Mouse (Mus musculus): ENCODE data around the gene Cmtm8.

The Cmtm8 gene

GRCm38 (mm10) chr9:114844017-114844662 lies at the start of gene Cmtm8:
Cmtm8 (minus strand) TSS chr9:114844156.
- DNase-seq (ENCODE audit: low read depth, low spot score): peak; percentile 66

GRCm38 (mm10) chr9:114892974-114893373 lies 49.0 kb upstream of the Cmtm8 start:
- no peak for DNase-seq (ENCODE audit: low read depth, low spot score)

GRCm38 (mm10) chr9:114890377-114890776 lies 46.4 kb upstream of the Cmtm8 start:
- no peak for DNase-seq (ENCODE audit: low read depth, low spot score)

- no peak for DNase-seq (ENCODE audit: low read depth, low spot score)
Observed at GRCm38 (mm10) chr9:114888856-114889407, 45.0 kb upstream of the Cmtm8 start.

DNA sequence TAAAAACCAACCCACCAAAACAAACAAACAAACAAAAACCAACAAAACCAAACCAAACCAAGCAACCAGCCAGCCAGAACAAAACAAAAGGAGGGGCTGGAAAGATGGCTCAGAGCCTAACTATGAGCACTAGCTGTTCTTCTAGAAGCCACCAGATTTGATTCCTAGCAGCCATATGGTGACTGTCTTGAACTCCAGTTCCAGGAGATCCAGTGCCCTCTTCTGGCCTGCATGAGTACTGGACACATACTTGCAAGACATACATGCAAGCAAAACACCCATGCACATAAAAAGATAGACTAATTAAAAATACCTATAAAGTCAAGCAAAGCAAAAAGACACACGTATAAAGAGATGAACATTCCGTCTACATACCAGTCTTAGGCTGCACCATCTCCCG lies 43.7 kb upstream of the Cmtm8 start:
- DNase-seq (ENCODE audit: low read depth, low spot score): peak; percentile 35

DNA sequence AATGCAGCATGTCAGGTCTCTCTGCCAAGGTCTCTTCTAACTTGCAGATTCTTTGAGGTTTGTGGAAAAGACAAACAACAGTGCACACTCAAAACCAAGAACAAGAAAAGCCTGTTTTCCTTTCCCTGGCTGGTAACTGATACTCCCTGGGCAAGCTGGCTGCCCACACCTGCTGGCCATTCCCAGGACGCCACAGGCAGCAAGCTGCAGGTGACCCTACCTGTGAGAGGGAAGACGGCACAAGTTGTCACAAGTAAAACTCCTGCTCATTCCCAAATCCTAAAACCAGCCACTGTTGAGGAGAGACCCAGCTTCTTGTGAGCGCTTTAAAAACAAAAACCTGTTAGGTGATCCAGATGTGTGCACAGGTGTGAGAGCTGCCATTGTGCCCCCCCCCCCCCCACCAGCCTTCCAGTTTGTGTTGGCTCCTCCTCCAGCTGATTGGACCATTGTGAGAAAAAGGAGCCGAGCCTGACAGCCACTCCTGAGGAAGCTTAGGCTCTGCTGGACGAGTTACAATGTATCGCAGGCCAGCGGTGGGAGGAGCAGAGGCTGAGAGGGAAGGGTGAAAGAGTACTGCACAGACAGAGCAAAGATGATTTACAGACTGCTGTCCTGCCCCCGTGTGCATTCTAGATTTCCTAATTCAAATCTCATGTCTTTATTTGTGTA lies 42.2 kb upstream of the Cmtm8 start:
- DNase-seq (ENCODE audit: low read depth, low spot score): no peak

- DNase-seq (ENCODE audit: low read depth, low spot score): no peak
Observed at GRCm38 (mm10) chr9:114885564-114885963, 41.6 kb upstream of the Cmtm8 start.

DNA sequence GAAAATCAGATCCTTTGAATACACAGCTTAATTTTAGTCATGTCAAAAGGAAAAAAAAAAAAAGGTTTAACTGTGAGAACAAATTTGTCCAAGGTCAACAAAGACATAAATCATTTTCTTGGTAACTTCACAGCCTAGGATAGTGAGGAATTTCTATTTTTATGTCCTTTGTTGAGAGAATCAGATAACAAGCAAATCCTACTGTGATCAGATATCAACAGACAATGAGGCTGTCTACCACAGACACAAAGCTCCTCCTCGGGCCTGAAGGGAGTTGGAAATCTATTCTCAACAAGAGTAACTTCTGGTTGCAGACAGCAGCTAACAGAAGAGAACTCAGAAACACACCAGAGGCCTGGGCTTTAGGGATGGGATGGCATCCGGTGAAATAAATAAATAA lies 38.0 kb upstream of the Cmtm8 start:
- DNase-seq (ENCODE audit: low read depth, low spot score): no peak

DNA sequence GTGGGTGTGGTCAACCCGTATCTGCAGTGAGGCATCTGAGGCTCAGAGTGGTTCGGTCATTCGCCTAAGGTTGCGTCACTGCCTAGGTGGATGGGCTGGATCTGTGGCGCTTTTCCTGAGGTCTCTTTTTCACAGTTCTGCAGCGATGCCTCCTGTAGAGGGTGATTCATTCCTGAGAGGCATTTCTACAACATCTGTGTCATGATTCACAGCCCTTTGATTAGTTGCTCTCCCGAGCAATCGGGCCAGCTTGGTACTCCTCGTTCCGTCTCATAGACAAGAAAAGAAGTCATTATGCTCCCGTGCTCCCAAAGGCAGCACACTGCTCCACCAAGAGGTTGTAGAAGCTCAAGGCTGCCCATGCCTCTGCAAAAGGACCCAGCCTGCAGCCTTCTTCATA lies 11.4 kb upstream of the Cmtm8 start:
- peak; percentile 14 for DNase-seq (ENCODE audit: low read depth, low spot score)

DNA sequence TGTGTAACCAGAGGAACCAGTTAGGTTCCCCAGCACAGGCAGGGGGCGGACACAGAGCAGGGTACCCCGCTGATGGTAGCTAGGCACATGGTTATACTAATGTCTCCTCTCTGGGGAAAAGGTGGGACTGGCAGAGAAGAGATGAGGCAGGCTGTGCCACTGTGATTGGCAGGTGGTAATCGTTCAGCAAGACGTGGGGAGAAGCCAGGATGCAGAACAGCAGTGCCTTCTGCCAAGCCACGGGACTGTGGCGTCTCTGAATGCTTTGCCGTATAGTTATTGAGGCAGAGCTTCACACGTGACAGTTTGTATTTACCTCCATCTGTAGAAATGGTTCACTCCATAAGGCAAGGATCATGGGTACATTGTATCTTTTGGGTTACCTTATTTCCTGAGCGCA lies 10.7 kb upstream of the Cmtm8 start:
- no peak for DNase-seq (ENCODE audit: low read depth, low spot score)

GRCm38 (mm10) chr9:114853336-114853735 lies 9.4 kb upstream of the Cmtm8 start:
- no peak for DNase-seq (ENCODE audit: low read depth, low spot score)

DNA sequence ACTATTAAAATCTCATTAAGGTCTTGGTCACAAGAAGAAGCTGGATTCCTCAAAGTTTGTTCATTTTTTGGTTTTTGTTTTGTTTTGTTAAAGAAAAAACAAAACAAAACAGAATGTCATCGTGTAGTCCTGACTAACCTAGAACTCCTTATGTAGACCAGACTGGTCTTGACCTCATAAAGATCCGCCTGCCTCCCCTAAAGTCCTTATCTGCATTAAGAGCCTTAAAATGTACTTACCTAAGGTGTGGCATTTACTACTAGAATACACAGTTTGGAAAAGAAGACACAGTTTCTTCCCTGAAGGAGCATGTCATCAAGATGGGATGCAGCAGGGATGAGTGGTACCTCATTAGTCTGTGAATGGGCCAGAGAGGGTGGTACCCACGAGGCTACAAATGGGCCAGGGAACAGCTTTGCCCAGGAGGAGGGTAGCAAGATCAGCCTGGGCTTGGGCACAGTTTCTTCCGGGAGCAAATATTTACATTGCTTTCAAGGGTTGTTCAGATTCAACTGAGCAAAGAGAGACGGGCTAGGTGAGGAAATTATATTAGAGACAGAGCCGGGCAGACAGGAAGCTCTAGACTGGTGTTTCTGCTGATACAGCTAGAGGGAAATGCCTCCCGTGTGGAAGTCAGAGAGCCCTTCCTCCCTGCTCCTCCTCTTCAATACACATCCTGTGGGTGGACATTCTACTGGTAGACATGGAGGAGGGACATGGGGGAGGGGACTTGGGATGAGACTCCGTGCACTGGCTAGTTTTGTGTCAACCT lies 7.6 kb upstream of the Cmtm8 start:
- no peak for DNase-seq (ENCODE audit: low read depth, low spot score)

GRCm38 (mm10) chr9:114843634-114844016 lies 331 bp downstream of the Cmtm8 start:
- DNase-seq (ENCODE audit: low read depth, low spot score): peak; percentile 37

DNA sequence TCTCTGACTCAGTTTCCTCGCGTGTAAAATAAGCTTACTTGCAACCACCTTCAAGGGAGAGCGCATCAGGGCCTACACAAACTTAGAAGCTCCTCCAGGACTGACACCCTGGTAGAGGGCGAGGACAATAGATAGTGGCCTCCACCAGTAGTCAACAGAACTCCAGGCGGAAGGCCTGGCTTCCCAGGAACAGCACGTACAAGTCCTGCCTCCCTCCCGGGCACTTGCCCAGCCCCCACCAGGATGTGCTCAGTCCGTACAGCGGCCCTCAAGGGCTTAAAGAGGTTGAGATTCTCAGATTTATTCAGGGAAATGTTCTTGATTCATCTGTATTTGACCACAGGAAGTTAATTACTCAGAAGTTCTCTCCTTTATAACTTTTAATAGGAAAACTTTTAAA lies 1.1 kb downstream of the Cmtm8 start:
- peak; percentile 17 for DNase-seq (ENCODE audit: low read depth, low spot score)

- DNase-seq (ENCODE audit: low read depth, low spot score): no peak
Observed at GRCm38 (mm10) chr9:114842269-114842668, 1.7 kb downstream of the Cmtm8 start.

DNA sequence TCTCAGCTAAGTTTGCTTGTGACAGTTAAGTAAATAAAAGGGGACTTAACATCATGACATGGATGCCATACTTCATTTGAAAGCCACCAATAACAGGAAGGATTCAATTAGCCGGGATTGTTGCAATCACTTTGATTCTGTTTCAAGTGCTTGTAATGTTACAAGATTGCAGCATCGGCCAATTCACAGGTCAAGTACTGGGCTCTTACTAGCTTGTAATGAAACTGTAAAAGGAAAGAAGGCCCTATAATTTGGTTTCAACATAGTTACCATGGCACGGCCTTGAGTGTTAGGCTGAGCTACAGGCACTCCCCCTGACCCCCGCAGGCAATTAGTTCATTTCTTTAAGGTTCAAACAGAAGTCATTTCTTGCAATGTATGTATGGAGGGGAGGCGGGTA lies 5.1 kb downstream of the Cmtm8 start:
- DNase-seq (ENCODE audit: low read depth, low spot score): no peak

DNA sequence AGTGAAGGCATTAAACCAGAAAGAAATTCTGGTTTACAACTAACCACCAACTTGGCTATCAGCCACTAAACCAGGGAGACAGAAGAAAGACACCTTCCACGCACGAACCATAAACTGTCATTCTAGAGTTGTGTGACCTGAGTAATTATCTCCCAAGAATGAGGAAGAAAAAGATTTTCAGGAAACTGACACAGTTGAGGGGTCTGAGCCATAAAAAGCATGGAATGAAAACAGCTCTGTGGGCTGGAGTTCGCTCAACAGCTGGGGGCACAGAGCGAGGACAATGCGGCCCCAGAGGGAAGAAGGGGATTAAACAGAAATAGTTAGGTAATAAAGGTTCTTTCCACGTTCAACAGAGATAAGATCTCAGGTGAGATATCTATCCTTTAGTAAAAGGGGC lies 12.4 kb downstream of the Cmtm8 start:
- DNase-seq (ENCODE audit: low read depth, low spot score): no peak

- no peak for DNase-seq (ENCODE audit: low read depth, low spot score)
Observed at GRCm38 (mm10) chr9:114830351-114830750, 13.6 kb downstream of the Cmtm8 start.

DNA sequence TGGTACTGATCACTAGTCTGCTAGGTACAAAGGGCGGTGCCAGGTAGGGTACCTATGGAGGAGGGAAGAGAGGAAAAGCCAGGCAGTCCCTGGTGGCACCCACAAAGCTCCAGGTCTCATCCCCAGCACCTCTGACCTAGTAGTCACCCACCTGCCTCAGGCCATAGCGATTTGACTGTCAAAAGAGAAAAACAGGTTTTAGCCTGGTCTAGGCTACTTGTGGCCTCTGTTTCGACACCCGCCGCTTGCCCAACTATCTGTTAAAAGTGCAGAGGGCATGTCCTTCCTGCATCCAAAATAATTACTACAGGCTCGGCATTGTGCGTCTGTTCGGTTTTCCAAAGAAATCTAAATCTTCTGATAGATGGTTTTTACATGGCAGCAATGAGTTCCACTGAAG lies 14.3 kb downstream of the Cmtm8 start:
- no peak for DNase-seq (ENCODE audit: low read depth, low spot score)

DNA sequence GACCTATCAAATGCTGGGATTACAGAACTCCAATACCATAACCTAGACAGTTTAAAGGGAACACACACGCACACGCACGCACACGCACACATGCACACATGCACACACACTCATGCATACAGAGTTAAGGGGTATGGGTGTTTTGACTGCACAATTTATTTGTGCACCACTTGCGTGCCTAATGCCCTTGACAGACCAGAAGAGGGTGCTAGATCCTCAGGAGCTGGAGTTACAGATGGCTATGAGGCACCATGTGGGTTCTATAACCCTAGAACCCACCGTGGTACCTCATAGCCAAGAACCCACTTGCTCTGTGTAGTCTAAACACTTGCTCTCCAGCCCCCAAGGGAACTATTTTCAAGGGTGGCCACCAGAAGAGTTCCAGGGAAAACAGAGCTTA lies 15.6 kb downstream of the Cmtm8 start:
- no peak for DNase-seq (ENCODE audit: low read depth, low spot score)

DNA sequence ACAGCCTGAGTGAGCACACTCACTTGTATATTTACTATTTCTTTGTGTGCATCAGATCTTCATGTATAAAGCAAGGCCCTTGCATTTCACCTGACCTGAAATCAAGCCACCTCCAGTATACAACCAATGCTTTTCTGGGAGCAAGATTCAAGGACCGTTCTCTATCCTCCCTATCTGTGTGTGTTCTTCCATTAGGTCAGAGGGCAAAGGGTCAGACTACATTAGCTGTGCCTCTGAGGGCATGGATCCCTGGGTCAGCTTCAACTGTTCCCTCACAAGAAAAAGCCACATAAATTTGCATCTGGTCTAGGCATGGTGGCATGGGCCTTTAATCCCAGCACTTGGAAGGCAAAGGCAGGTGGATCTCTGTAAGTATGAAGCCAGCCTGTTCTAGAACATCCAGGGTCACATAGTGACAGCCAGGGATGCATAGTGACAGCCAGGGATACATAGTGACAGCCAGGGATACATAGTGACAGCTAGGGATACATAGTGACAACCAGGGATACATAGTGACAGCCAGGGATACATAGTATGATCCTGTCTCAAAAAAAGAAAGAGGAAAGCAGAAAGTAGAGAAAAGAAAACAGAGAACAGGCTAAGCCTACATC lies 16.6 kb downstream of the Cmtm8 start:
- DNase-seq (ENCODE audit: low read depth, low spot score): no peak

GRCm38 (mm10) chr9:114824166-114824565 lies 19.8 kb downstream of the Cmtm8 start:
- no peak for DNase-seq (ENCODE audit: low read depth, low spot score)
